Mouse (Mus musculus) CD4-positive, CD25-positive, alpha-beta regulatory T cell, adult 2 months (primary cell): ENCODE data around the gene Skil.

Source experiments
- DNase-seq: peaks from one replicate; pipeline ENCODE4 v3.0.0-alpha.2; 2012; ENCODE audit warnings: low read depth, low spot score

Skil gene

GRCm38 (mm10) chr3:31083507-31084245 is 11.2 kb upstream of the Skil start:
- no peak for DNase-seq

GRCm38 (mm10) chr3:31085000-31085399 is 9.9 kb upstream of the Skil start:
- no peak for DNase-seq

GRCm38 (mm10) chr3:31088789-31089775 is 5.8 kb upstream of the Skil start:
- no peak for DNase-seq

- DNase-seq = no peak
Measured at GRCm38 (mm10) chr3:31089956-31090355, 4.9 kb upstream of the Skil start.

- DNase-seq = peak; percentile 69
Measured at GRCm38 (mm10) chr3:31093196-31093595, 1.7 kb upstream of the Skil start.

- DNase-seq = peak; percentile 91
Measured at GRCm38 (mm10) chr3:31093627-31094351, 1.1 kb upstream of the Skil start.

GRCm38 (mm10) chr3:31095179-31095490 is 277 bp downstream of the Skil start:
- DNase-seq = no peak

- DNase-seq = peak; percentile 87
Measured at GRCm38 (mm10) chr3:31095491-31096154, 765 bp downstream of the Skil start.

GRCm38 (mm10) chr3:31096155-31097101 is 1.6 kb downstream of the Skil start:
- DNase-seq = peak; percentile 52

- no peak for DNase-seq
Measured at GRCm38 (mm10) chr3:31097102-31097720, 2.4 kb downstream of the Skil start.

- peak; percentile 41 for DNase-seq
Measured at GRCm38 (mm10) chr3:31097976-31098375, 3.1 kb downstream of the Skil start.

- DNase-seq = peak; percentile 66
Measured at GRCm38 (mm10) chr3:31098556-31098955, 3.7 kb downstream of the Skil start.

GRCm38 (mm10) chr3:31100026-31100425 is 5.2 kb downstream of the Skil start:
- DNase-seq = peak; percentile 69

GRCm38 (mm10) chr3:31100802-31101201 is 5.9 kb downstream of the Skil start:
- DNase-seq = no peak

GRCm38 (mm10) chr3:31104936-31105335 is 10.1 kb downstream of the Skil start:
- peak; percentile 54 for DNase-seq

GRCm38 (mm10) chr3:31106597-31106996 is 11.7 kb downstream of the Skil start:
- DNase-seq = no peak

- DNase-seq = no peak
Measured at GRCm38 (mm10) chr3:31107674-31108073, 12.8 kb downstream of the Skil start.

- peak; percentile 79 for DNase-seq
Measured at GRCm38 (mm10) chr3:31109108-31109507, 14.2 kb downstream of the Skil start.

GRCm38 (mm10) chr3:31123098-31123497 is 28.2 kb downstream of the Skil start:
- DNase-seq = no peak

- no peak for DNase-seq
Measured at GRCm38 (mm10) chr3:31126303-31126702, 31.4 kb downstream of the Skil start.
